Mouse (Mus musculus) midbrain, embryonic 16.5 days (tissue): ENCODE measurements around the gene Fsd2. TPM values are rescaled to one million over a fixed set of nuclear protein-coding genes. Genes with fewer than 3 reads are reported as not detected.

Source experiments
- ATAC-seq: fragments of 200-750 bp; cut with Nextera tagmentation; 2 replicates; pipeline ENCODE4 v1.8.0; 2017; ENCODE audit warnings: moderate TSS enrichment
- H3K27ac ChIP-seq: fragments of 300-500 bp; sonication (generic); 2 replicates; pipeline ENCODE4 v1.5.1; 2014; ENCODE audit warnings: mild to moderate bottlenecking, low read length, mixed read lengths
- H3K27me3 ChIP-seq: fragments of 300-500 bp; sonication (generic); 2 replicates; pipeline ENCODE4 v1.6.1; 2014; ENCODE audit warnings: low read depth, low read length, mixed read lengths; ENCODE audit not compliant: control insufficient read depth, insufficient read depth
- H3K36me3 ChIP-seq: fragments of 300-500 bp; sonication (generic); 2 replicates; pipeline ENCODE4 v1.6.1; 2014; ENCODE audit warnings: mild to moderate bottlenecking, low read length, moderate library complexity, mixed read lengths; ENCODE audit not compliant: control insufficient read depth, insufficient read depth
- H3K4me1 ChIP-seq: fragments of 300-500 bp; sonication (generic); 2 replicates; pipeline ENCODE4 v1.6.1; 2014; ENCODE audit warnings: mild to moderate bottlenecking, low read length, mixed read lengths; ENCODE audit not compliant: control insufficient read depth, insufficient read depth
- H3K4me2 ChIP-seq: fragments of 300-500 bp; sonication (generic); 2 replicates; pipeline ENCODE4 v1.6.1; 2014; ENCODE audit warnings: mild to moderate bottlenecking, low read length, mixed read lengths
- H3K4me3 ChIP-seq: fragments of 300-500 bp; sonication (generic); 2 replicates; pipeline ENCODE4 v1.5.1; 2014; ENCODE audit warnings: low read depth, mild to moderate bottlenecking, low read length, moderate library complexity, mixed read lengths
- H3K9ac ChIP-seq: fragments of 300-500 bp; sonication (generic); 2 replicates; pipeline ENCODE4 v1.6.1; 2014; ENCODE audit warnings: low read depth, low read length, mixed read lengths
- H3K9me3 ChIP-seq: fragments of 300-500 bp; sonication (generic); replicated peaks from 2 replicates; pipeline ENCODE4 v1.6.1; 2014; ENCODE audit warnings: mild to moderate bottlenecking, low read length, mixed read lengths; ENCODE audit not compliant: control insufficient read depth, poor library complexity, severe bottlenecking
- WGBS: fragments of 180-500 bp; shearing (Covaris S2); extraction: QIAGEN DNeasy Blood & Tissue Kit; methylation state at CpG from one replicate; pipeline ENCODE4 v1.1.7; 2014; 5-methylcytosine and 5-hydroxymethylcytosine counted together
- polyA plus RNA-seq: library from polyadenylated mRNA; unstranded; fragments of >200 nt; fragmentation: Nextera tagmentation; extraction: Ambion mirVana; gene quantifications from 2 replicates; pipeline ENCODE4 v1.2.1, GENCODE M21; 2015

Gene Fsd2
- polyA plus RNA-seq, 1 experiment from 2014 or later: 0.19 TPM

DNA sequence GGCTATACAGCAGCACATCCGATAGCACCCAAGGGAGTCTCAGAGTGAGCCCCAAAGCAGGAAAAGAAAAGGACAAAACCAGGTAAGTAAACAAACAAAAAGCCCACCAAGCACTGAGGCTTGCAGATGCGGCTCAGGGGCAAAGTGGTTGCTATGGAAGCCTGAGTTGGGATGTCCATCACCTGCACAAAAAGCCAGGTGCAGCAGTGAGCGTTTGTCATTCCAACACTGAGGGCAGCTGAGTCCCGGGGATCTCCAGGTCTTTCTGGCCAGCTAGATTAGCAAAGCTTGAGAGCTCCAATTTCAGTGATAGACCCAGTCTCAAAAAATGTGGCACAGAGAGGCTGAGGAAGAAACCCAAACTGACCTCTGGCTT, 8.8 kb downstream of the Fsd2 start:
- Histone ChIP-seq H3K9ac (no peak overlapping the region), H3K27me3 (no peaks in the 10 kb centered on the region), H3K4me3 (no peak overlapping the region), H3K4me1 (peaks cover 9% of the 10 kb centered on the region; the same call in 1 of the 2 replicates), H3K9me3 (no peaks in the 10 kb centered on the region), H3K27ac (no peak overlapping the region), H3K36me3 (no peaks in the 10 kb centered on the region), H3K4me2 (no peak overlapping the region)
- no peak for ATAC-seq
- WGBS: 73% methylated on average over 4 of the region's 4 CpGs

DNA sequence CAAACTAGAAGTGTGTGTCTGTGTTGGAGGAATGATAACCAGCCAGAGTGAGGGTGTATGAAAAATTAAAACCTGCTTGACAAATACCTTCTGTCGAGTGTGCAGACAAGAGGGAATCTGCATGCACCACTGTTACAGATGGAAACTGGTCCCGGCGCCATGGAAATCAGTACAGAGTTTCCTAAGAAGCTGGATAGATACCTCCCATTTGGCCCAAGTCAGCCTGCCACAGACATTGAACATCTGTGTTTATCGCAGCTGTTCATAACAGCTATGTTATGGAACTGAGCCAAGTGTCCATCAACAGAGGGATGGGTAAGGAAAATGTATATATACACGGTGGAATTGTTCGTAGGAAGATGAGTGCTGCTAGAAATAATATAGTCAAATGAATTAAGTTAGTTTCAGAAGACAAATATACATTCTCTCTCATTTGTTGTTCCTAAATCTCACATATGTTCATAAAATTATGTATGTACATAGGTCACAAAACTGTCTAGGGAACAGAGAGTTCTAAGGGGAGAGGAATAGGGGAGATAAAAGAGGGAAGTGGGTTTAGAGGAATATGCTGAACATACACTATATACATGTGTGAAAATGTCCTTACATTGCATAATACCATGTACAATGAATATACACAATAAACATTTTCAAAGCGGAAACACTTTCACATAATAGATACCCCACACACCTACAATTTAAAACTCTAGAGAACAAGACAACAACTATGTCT, 9.3 kb downstream of the Fsd2 start:
- Histone ChIP-seq H3K4me3 (no peak overlapping the region), H3K4me2 (no peak overlapping the region), H3K27me3 (no peaks in the 10 kb centered on the region), H3K27ac (no peak overlapping the region), H3K36me3 (no peaks in the 10 kb centered on the region), H3K4me1 (peaks cover 9% of the 10 kb centered on the region; the same call in 1 of the 2 replicates), H3K9ac (no peak overlapping the region), H3K9me3 (no peaks in the 10 kb centered on the region)
- ATAC-seq: no peak
- 83% methylated on average over 7 of the region's 7 CpGs for WGBS

DNA sequence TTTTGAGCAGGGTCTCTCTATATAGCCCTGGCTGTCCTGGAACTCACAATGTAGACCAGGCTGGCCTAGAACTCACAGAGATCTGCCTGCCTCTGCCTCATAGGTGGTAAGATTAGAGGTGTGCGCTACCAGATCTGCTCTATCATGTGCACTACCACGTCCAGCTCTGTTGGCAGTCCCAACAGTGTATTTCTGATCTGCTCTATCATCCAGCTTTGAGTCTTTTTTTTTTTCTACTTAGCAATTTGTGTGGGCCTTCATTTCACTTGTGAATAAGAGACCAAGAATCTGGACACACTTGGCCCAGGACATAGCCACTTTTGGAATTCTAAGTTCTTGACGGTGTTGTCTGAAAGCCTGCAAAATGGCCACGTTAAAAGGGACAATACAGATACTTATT, 9.9 kb downstream of the Fsd2 start:
- Histone ChIP-seq H3K4me3 (no peak overlapping the region), H3K4me2 (no peak overlapping the region), H3K4me1 (peaks cover 9% of the 10 kb centered on the region; the same call in 1 of the 2 replicates), H3K27me3 (no peaks in the 10 kb centered on the region), H3K9ac (no peak overlapping the region), H3K9me3 (no peaks in the 10 kb centered on the region), H3K27ac (no peak overlapping the region), H3K36me3 (no peaks in the 10 kb centered on the region)
- ATAC-seq: no peak
- 87% methylated on average over 4 of the region's 4 CpGs for WGBS

DNA sequence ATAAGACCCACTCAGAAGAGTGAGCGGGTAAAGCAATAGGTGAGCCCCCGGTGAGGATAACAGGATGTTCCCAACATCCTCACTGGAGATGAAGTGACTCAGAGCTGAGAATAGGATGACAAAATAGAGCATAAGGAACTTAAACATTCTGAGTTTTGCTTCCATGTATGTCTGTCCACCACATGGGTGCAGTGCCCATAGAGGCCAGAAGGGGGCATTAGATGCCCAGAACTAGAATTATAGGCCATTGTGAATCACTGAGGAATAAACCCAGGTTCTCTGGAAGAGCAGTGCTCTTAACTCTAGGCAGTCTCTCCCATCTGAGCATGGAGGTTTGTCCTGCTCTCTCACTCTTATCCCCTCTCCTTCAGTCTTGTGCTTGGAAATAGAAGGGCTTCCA, 12.4 kb downstream of the Fsd2 start:
- WGBS: 88% methylated on average over 2 of the region's 2 CpGs

DNA sequence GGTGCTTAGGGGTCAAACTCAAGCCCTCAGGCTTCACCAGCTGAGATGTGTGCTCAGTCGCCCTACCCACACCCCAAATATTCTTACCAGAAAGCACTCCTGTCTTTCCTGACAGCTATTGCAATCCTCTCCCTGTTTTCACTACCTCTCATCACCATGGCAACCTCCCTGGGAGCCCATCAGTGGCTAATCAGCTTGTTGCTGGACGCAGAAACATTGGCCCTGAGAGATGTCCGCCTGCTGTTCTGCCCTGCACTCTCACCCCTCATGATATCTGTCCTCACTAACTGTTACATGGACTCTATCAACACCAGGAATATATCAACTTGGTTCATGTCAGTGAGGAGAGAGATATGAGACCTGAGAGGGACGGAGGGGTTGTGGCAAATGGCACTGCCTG, 13.2 kb downstream of the Fsd2 start:
- H3K4me2 ChIP-seq: no peak overlapping the region
- H3K4me3 ChIP-seq: no peak overlapping the region
- 0 out of 2 replicates have a peak, but pooled peaks cover 3% of the 10 kb centered on the region for H3K4me1 ChIP-seq
- no peak overlapping the region for H3K27ac ChIP-seq
- no peak for ATAC-seq
- no peaks in the 10 kb centered on the region for H3K27me3 ChIP-seq
- H3K36me3 ChIP-seq: no peaks in the 10 kb centered on the region
- H3K9ac ChIP-seq: no peak overlapping the region
- WGBS: 38% methylated on average over 4 of the region's 4 CpGs
- H3K9me3 ChIP-seq: no peaks in the 10 kb centered on the region

More for the DNA sequence above, 12.4 kb downstream of the Fsd2 start:
- Histone ChIP-seq H3K9ac (no peak overlapping the region), H3K27me3 (no peaks in the 10 kb centered on the region), H3K4me1 (0 out of 2 replicates have a peak, but pooled peaks cover 3% of the 10 kb centered on the region), H3K36me3 (no peaks in the 10 kb centered on the region), H3K4me3 (no peak overlapping the region), H3K9me3 (no peaks in the 10 kb centered on the region), H3K4me2 (no peak overlapping the region), H3K27ac (no peak overlapping the region)
- no peak for ATAC-seq

DNA sequence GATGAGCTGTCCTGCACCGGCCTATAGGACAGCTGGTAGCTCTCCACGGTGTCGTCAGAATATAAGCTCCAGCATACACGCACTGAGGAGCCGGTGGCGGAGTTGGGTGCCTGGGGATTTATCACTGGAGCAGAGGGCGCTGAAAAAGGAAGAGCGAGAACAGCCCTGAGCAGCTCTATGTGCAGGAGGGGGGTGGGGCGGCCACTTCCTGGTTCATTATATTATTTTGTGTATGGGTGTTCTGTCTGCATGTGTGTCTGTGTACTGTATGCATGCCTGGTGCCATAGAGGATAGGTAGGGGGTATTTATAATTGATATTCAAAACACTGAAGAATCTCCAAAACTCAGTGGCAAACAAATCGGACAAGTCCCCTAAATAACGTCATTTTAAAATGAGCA, 17.9 kb downstream of the Fsd2 start:
- H3K4me3 ChIP-seq: no peak overlapping the region
- H3K27ac ChIP-seq: no peak overlapping the region
- H3K27me3 ChIP-seq: no peaks in the 10 kb centered on the region
- H3K9me3 ChIP-seq: no peaks in the 10 kb centered on the region
- H3K36me3 ChIP-seq: no peaks in the 10 kb centered on the region
- no peak for ATAC-seq
- 77% methylated on average over 11 of the region's 11 CpGs for WGBS
- no peak overlapping the region for H3K4me2 ChIP-seq
- H3K4me1 ChIP-seq: 0 out of 2 replicates have a peak, but pooled peaks cover 3% of the 10 kb centered on the region
- no peak overlapping the region for H3K9ac ChIP-seq

DNA sequence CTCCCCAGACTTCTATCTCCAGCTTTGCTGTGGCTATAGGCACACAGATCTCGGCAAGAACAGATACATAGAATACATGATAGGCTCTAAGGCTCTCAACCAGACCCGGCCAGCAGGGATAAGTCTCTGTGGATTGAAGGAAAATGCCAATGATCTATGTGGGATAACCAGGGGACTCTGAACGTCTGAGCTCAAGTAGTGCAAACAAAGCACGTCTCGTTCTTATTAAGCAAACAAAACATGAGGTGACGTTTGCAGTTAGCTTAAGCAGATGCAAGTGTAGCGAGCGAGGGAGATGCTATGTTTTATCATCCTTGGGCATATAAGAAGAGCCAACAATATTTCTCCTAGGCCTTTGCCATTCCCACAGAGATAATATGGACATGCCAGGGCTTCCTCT, 23.8 kb downstream of the Fsd2 start:
- Histone ChIP-seq H3K27ac (no peak overlapping the region), H3K9me3 (no peaks in the 10 kb centered on the region), H3K36me3 (no peaks in the 10 kb centered on the region), H3K27me3 (no peaks in the 10 kb centered on the region), H3K9ac (no peak overlapping the region), H3K4me2 (no peak overlapping the region), H3K4me1 (no peaks in the 10 kb centered on the region; the same call in 1 of the 2 replicates), H3K4me3 (no peak overlapping the region)
- ATAC-seq: no peak
- 82% methylated on average over 8 of the region's 8 CpGs for WGBS

DNA sequence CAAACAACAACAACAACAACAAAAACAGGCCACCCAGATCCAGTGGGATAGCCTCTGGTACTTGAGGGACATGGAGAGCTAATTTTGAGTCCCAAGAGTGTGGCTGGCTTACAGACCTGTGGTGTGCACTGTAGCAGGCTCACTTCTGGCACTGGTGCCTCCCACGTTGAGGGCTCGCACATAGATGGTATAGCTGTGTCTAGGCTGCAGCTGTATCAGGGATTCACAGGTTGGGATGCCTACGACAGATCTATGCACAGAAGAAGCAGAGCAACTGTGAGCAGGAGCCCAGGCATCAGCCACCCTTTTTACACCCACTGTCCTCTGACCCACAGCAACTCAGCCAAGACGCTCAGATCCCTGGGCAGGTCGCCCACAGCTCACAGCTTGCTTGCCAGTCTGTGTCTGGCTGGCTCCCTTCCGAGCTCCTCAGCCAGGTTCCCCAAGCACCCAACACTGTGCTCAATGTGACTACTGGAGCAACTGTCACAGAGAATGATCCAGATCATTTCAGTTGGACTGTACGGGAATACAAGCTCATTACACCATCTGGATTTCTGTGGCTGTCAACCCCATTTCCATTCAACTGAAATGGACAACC, 24.7 kb downstream of the Fsd2 start:
- Histone ChIP-seq H3K4me3 (no peak overlapping the region), H3K9ac (no peak overlapping the region), H3K4me2 (no peak overlapping the region), H3K36me3 (no peaks in the 10 kb centered on the region), H3K27me3 (no peaks in the 10 kb centered on the region), H3K4me1 (no peaks in the 10 kb centered on the region; the same call in 1 of the 2 replicates), H3K9me3 (no peaks in the 10 kb centered on the region), H3K27ac (no peak overlapping the region)
- WGBS: 87% methylated on average over 7 of the region's 7 CpGs
- no peak for ATAC-seq

DNA sequence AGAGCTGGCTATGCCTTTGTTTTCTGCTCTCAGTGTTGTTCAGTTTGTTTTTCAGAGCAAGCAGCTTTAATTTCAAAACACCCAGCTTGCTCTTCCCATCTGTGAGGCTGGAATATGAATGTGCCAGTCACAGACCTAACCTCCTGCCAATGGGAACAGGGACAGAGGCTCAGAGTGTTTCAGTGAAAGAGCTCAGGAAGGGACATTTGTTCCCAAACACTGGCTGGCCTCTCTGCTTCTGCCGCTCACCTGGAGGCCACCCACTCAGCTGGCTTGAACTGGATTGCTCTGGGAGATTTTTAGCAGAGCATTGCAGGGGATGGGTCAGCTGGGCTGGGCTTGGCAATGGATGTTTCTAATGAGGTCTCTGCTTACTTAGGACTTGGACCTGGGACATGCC, 25.7 kb downstream of the Fsd2 start:
- Histone ChIP-seq H3K9ac (no peak overlapping the region), H3K36me3 (no peaks in the 10 kb centered on the region), H3K9me3 (no peaks in the 10 kb centered on the region), H3K27me3 (no peaks in the 10 kb centered on the region), H3K4me1 (no peaks in the 10 kb centered on the region; the same call in 1 of the 2 replicates), H3K4me2 (no peak overlapping the region), H3K4me3 (no peak overlapping the region), H3K27ac (no peak overlapping the region)
- WGBS: 68% methylated on average over 1 of the region's 1 CpGs
- ATAC-seq: no peak
